Mouse (Mus musculus) MEL-GATA-1-ER (cell line): ENCODE measurements around the gene 1110032A03Rik.

Source experiments
- DNase-seq: peaks from one replicate; pipeline ENCODE4 v3.0.0-alpha.2; 2012; ENCODE audit warnings: low read depth; ENCODE audit errors: extremely low read depth

The 1110032A03Rik gene

GRCm38 (mm10) chr9:50774026-50774462 is 1.3 kb downstream of the 1110032A03Rik start:
- peak; percentile 67 for DNase-seq

GRCm38 (mm10) chr9:50770011-50770410 is 5.3 kb downstream of the 1110032A03Rik start:
- DNase-seq, result no peak

GRCm38 (mm10) chr9:50768107-50769002 is 7.0 kb downstream of the 1110032A03Rik start, which contains the start of gene Fdxacb1:
Gene Fdxacb1 (plus strand): TSS chr9:50768236.
- peak; percentile 93 for DNase-seq

GRCm38 (mm10) chr9:50767531-50768106 is 7.7 kb downstream of the 1110032A03Rik start:
- peak; percentile 5 for DNase-seq

GRCm38 (mm10) chr9:50763331-50763730 is 12.0 kb downstream of the 1110032A03Rik start:
- no peak for DNase-seq

GRCm38 (mm10) chr9:50761520-50762243 is 13.6 kb downstream of the 1110032A03Rik start:
- DNase-seq, result no peak

GRCm38 (mm10) chr9:50756711-50757110 is 18.6 kb downstream of the 1110032A03Rik start:
- DNase-seq, result no peak

GRCm38 (mm10) chr9:50753947-50754346 is 21.4 kb downstream of the 1110032A03Rik start:
- DNase-seq, result no peak

- no peak for DNase-seq
Observed at GRCm38 (mm10) chr9:50752784-50753615, 22.3 kb downstream of the 1110032A03Rik start.

- no peak for DNase-seq
Observed at GRCm38 (mm10) chr9:50752054-50752602, 23.2 kb downstream of the 1110032A03Rik start, which contains the start of gene Hspb2. Gene Hspb2 (minus strand): TSS chr9:50752354.

GRCm38 (mm10) chr9:50751323-50751722 is 24.0 kb downstream of the 1110032A03Rik start, which contains the start of gene Cryab:
Gene Cryab (plus strand): TSS chr9:50751325.
- DNase-seq, result no peak

GRCm38 (mm10) chr9:50750706-50751105 is 24.6 kb downstream of the 1110032A03Rik start:
- no peak for DNase-seq

- no peak for DNase-seq
Observed at GRCm38 (mm10) chr9:50746214-50746677, 29.1 kb downstream of the 1110032A03Rik start, which contains the start of gene 2310030G06Rik. Gene 2310030G06Rik (minus strand): TSS chr9:50746536.

- DNase-seq, result no peak
Observed at GRCm38 (mm10) chr9:50745806-50746205, 29.5 kb downstream of the 1110032A03Rik start.

GRCm38 (mm10) chr9:50742744-50743143 is 32.6 kb downstream of the 1110032A03Rik start:
- no peak for DNase-seq

- DNase-seq, result no peak
Observed at GRCm38 (mm10) chr9:50742261-50742660, 33.1 kb downstream of the 1110032A03Rik start.

GRCm38 (mm10) chr9:50740867-50741784 is 34.2 kb downstream of the 1110032A03Rik start:
- no peak for DNase-seq

- peak; percentile 77 for DNase-seq
Observed at GRCm38 (mm10) chr9:50738914-50739870, 36.1 kb downstream of the 1110032A03Rik start, which contains the start of gene Dixdc1. Gene Dixdc1 (minus strand): TSS chr9:50739517.
